8 mouse cellular contexts compared by ENCODE assay signal in genomic region chr17:84512516-84513085, GRCm38 (mm10). TPM values are rescaled to one million over a fixed set of nuclear protein-coding genes. Genes with fewer than 3 reads are reported as not detected.
DNase-seq lines count a peak whose midpoint lies in the region; ATAC-seq lines count a peak whose summit lies in the region.

No protein-coding gene starts in this region.

- no peaks in the 10 kb centered on the region for H3K36me3 ChIP-seq in liver, embryonic 15.5 days (replicated peaks)
- no peaks in the 10 kb centered on the region for H3K36me3 ChIP-seq in stomach, embryonic 16.5 days (ENCODE audit: control insufficient read depth, insufficient read depth, low read length)

- peak; percentile 53 for DNase-seq in embryo, embryonic 10 days (ENCODE audit: low spot score)
- no peak for DNase-seq in embryo, embryonic 9.5 days (ENCODE audit: extremely low spot score)
- DNase-seq in adipocyte (ENCODE audit: low spot score), result peak; percentile 58
- no peak for DNase-seq in MN1 (ENCODE audit: low spot score)
- DNase-seq in thymus, postnatal 14 days, result no peak

- no peak overlapping the region for H3K27ac ChIP-seq in liver, embryonic 15.5 days (replicated peaks)
- H3K27ac ChIP-seq in stomach, embryonic 16.5 days (ENCODE audit: low read length), result peak overlapping the region; percentile 83

- peaks cover 44% of the 10 kb centered on the region for H3K27me3 ChIP-seq in liver, embryonic 15.5 days
- no peaks in the 10 kb centered on the region for H3K27me3 ChIP-seq in stomach, embryonic 16.5 days (ENCODE audit: control insufficient read depth, insufficient read depth, low read length)

- WGBS in liver, embryonic 15.5 days (ENCODE audit: insufficient replicate concordance), result 10% methylated on average over 4 of the region's 4 CpGs
- WGBS in stomach, embryonic 16.5 days, result 13% methylated on average over 4 of the region's 4 CpGs

- 0 out of 2 replicates have a peak, but pooled peaks cover 3% of the 10 kb centered on the region for H3K4me1 ChIP-seq in liver, embryonic 15.5 days (replicated peaks)
- H3K4me1 ChIP-seq in stomach, embryonic 16.5 days (ENCODE audit: control insufficient read depth, insufficient read depth, low read length), result peaks cover 7% of the 10 kb centered on the region

- no peaks in the 10 kb centered on the region for H3K9me3 ChIP-seq in liver, embryonic 15.5 days (replicated peaks)
- no peaks in the 10 kb centered on the region for H3K9me3 ChIP-seq in stomach, embryonic 16.5 days (replicated peaks; ENCODE audit: control insufficient read depth, low read length)

- ATAC-seq in hematopoietic stem cell, adult 5-6 weeks (replicated peaks in 1 of 2; ENCODE audit: insufficient read depth in 1 of 2, low FRiP score in 2 of 2, low TSS enrichment in 1 of 2, low read depth in 1 of 2, poor library complexity in 2 of 2, severe bottlenecking in 2 of 2), result peak; percentile 14 to 24; a peak in 2 of 4 replicates
- no peak for ATAC-seq in liver, embryonic 15.5 days (ENCODE audit: insufficient read depth)
- ATAC-seq in stomach, embryonic 16.5 days (ENCODE audit: insufficient read depth, low FRiP score), result peak; percentile 35; the same call in 1 of the 2 replicates

- peak overlapping the region; percentile 70 for H3K4me2 ChIP-seq in liver, embryonic 15.5 days
- peak overlapping the region; percentile 94 for H3K4me2 ChIP-seq in stomach, embryonic 16.5 days (ENCODE audit: low read depth, low read length)

- peak overlapping the region; percentile 53 for H3K4me3 ChIP-seq in liver, embryonic 15.5 days (replicated peaks)
- peak overlapping the region; percentile 84 for H3K4me3 ChIP-seq in stomach, embryonic 16.5 days (replicated peaks; ENCODE audit: low read length)

- no peak overlapping the region for H3K9ac ChIP-seq in liver, embryonic 15.5 days
- H3K9ac ChIP-seq in stomach, embryonic 16.5 days (ENCODE audit: low read length), result peak overlapping the region; percentile 91

RNA-seq across cellular contexts. Expression of gene Plekhh2, which starts 0.9 kb away (rescaled TPM):
- total RNA-seq in hematopoietic stem cell, adult 5-6 weeks (2017), result 0.06 TPM in 1 of 2 replicates, not detected in the other
- 0.22 and 0.45 TPM in 2 replicates for polyA plus RNA-seq in liver, embryonic 15.5 days (2015; fragmentation: Nextera tagmentation; extraction: Ambion mirVana)
- polyA plus RNA-seq in stomach, embryonic 16.5 days (2015; fragmentation: Nextera tagmentation; extraction: Ambion mirVana), result 9.9 and 10.0 TPM in 2 replicates

RNA-seq across cellular contexts. Expression of gene Thada, which starts 46.6 kb away (rescaled TPM):
- total RNA-seq in hematopoietic stem cell, adult 5-6 weeks (2017), result 29.8 and 49.2 TPM in 2 replicates
- polyA plus RNA-seq in liver, embryonic 15.5 days (2015; fragmentation: Nextera tagmentation; extraction: Ambion mirVana), result 2.3 TPM in 2 replicates
- polyA plus RNA-seq in stomach, embryonic 16.5 days (2015; fragmentation: Nextera tagmentation; extraction: Ambion mirVana), result 7.0 and 7.4 TPM in 2 replicates

Comparison
In these comparisons a context has a peak if more than half of its experiments do, and no peak if none do; other contexts are left out.
1. DNase-seq: peak in embryo, embryonic 10 days (single experiment) and adipocyte (single experiment); none in embryo, embryonic 9.5 days (single experiment), MN1 (single experiment) and thymus, postnatal 14 days (single experiment).